Mouse (Mus musculus): ENCODE results near the gene Tmem132e.

The Tmem132e gene

DNA sequence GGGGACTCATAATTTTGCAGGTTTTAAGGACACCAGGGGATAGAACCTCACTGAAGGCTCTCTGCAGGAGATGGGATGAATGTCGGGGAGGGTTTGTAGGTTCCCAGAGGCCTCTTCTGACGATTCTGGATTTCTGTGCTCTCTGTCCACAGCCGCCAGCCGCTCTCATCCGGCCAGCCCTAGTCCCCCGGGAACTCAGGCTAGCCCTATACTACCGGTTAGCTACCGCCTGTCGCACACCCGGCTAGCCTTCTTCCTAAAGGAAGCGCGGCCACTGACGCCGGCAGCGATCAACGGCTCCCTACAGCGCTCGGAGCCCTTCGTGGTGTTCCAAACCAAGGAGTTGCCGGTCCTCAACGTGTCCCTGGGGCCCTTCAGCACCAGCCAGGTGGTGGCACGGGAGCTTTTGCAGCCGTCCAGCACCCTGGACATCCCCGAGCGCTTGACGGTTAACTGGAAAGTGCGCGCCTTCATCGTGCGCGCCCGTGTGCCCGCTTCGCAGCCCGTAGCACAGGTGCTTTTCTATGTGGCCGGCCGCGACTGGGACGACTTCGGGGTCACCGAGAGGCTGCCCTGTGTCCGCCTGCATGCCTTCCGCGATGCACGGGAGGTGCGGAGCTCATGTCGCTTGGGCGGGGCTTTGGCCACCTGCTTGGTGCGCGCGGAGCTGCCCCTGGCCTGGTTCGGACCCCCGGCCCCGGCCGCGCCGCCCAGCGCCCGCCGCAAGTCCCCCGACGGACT, 45.6 kb downstream of the Tmem132e start:
- no peak for DNase-seq

DNA sequence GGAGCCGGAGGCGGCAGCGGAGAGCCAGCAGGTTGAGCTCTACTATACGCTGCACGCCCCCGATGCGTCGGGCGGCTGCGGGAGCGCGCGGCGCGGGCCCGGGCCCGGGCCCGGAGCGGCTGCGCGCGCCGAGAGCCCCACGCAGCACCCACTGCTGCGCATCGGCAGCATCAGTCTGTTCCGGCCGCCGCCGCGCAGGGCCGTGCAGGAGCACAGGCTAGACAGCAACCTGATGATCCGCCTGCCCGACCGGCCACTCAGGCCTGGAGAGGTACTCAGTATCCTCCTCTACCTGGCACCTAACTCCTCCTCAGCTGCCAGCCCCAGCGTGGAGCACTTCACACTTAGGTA, 46.1 kb downstream of the Tmem132e start:
- DNase-seq = no peak

DNA sequence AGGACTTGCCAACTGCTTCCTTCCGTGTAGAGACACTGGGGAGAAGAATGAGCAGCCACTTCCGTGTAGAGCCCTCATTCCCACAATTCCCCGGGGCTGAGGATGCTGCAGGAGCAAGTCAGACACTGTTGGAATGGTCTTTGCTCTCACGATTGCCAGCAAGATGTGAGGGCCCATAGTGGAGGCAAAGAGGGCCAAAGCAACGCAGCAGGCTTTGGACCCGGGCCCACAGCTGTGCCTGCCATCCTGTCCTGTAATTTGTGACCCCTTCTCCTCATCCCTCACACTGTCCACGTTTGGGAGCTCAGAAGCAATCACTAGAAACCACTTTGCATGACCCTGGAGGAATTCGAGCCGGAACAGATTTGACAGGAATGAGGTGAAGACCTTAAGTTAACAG, 59.8 kb downstream of the Tmem132e start:
- no peak for DNase-seq

DNA sequence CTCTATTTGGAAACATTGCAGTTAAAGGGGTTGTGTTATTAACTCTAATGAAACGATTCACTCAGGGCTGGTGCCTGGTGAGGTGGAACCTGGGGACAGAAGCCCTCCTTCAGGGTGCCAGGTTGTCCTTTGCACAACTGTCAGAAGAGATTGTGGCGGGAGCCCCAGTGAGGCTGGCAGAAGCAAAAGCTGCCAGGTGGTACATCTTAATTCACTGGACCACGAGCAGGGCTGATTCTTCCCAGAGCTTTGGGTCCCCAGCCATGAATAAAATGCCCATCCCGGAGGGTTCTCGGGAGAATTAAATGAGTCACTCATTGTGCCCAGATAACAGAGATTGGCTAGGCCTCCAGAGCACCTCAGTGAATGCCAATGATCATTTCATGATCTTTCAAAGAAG, 63.8 kb downstream of the Tmem132e start:
- no peak for DNase-seq

DNA sequence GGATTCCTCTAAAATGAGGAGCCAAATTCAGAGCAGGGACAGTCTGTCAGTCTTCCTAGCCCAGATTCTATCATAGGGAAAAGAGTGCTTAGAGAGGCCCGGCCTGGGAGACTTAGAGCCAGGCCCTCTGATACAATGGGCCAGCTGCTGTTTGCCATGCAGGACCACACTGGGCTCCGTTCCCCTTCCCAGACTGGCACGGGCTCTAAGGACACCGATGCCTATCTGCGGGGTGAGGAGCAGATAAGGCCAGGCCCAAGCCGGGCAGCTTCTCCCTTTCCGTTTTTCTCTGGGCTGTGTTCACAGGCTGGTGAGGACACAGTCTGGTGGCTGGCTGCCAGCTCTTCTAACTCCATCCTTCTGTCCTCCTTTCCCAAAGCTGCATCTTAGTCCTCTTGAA, 64.5 kb downstream of the Tmem132e start:
- DNase-seq = no peak

DNA sequence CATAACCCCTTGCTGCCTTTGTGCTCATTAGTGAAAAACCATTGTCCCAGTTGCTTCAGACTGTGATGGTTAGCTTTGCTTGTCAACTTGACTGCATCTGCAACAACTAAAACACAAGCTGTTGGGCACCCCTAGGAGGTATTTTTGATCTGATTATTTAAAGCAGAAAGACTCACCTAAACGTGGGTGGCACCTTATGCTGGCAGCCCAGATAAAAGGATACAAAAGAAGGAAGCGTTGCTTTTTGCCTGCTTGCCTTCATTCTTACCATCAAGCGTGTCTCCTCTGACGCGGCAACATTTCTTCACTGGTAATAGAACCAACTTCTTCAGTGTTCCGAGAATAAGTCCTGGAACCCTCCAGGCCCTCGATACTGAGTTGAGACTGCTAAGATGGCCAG, 72.6 kb downstream of the Tmem132e start:
- DNase-seq = no peak

DNA sequence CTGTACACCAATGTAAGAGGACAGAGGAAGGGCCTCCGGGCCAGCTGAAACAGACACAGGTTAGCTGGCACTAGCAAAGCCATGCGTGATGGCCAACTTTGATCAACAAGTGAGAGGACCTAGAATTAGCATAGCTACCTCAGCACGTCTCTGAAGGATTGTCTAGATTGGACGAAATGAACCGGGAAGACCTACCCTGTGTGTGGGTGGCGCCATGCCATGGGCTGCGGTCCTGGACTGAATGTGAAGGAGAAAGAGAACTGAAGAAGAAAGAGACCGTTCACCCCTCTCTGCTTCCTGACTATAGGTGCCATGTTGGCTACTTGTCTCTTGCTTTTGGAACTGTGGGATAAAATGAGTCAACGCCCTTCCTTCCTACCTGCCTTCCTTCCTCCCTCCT, 76.8 kb downstream of the Tmem132e start:
- no peak for DNase-seq

DNA sequence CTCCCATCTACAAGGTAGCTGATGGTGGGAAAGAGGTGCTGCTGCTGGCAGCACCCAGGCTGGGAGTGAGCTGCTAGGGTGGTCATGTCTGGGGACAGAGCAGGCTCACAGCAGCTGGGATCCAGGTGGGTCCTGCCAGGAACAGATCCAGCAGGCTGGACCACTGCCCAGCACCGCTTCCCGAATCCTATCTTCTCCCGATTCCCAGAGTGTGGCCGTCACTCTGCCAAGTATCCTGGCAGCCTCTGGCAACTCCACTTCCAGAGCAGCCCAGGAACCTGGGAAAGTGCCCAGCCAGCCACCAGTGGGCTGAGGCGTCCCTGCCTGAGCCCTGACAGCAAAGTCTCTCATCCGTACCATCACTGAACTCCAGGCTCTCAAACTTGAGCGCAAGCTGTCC, 78.5 kb downstream of the Tmem132e start:
- DNase-seq = no peak

DNA sequence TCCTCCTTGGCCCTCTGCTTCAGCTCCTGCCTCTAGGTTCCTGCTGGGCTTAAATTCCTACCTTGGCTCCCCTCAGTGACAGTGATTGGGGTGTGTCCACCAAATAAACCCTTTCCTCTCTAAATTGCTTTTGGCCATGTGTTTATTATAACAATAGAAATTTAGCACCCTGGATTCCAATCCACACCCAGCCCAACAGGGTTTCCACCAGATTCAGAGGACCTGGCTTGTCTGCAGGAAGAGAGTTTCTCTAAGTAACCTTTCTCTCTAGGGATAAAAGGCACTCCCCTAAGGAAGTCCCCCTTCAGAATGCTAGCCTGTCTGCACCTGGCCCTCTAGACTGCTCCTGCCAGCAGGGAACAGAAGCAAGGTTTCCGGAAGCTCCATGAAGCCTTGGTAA, 82.4 kb downstream of the Tmem132e start:
- DNase-seq = no peak

DNA sequence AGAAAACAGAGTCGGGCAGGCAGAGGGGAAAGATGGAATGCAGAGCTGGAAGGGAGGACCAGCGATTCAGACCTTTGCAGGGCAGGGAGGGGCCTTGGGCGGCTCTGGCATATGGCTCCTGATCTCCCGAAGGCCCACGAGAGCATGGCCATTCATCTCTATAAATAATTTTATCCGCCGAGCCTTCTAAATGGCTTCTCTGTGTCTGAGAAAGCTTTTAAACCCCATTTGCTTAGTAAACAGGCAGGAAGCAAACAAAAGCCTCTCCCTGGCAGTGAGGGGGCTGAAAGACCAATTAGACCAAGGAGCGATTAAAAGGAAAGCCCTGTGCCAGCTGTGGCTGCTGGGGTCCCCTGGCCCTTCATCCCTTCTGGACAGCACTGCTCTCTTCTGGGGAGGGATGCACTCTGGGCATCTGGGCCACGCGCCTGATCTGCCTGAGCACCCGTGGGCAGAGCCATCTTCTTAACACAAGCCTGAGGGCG, 84.5 kb downstream of the Tmem132e start:
- no peak for DNase-seq

DNA sequence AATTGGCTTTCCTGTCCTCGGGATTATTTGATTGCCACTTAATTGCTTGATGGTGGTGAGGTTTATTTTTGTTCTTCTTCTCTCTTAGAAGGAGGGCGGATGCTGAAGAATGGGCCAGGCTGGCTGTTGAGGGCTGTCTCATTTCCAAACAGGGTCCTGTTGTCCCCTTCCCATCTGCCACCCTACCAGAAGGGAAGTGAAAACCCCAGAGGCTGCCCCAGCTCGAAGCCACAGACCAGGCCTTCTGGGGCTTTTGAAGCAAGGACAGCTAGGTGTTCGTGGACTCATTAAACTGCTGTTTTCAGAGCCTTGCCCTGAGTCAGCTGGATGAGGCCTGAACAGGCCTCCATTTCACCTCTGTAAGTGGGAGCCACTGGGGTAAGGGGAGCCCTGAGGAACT, 87.4 kb downstream of the Tmem132e start:
- DNase-seq = no peak

DNA sequence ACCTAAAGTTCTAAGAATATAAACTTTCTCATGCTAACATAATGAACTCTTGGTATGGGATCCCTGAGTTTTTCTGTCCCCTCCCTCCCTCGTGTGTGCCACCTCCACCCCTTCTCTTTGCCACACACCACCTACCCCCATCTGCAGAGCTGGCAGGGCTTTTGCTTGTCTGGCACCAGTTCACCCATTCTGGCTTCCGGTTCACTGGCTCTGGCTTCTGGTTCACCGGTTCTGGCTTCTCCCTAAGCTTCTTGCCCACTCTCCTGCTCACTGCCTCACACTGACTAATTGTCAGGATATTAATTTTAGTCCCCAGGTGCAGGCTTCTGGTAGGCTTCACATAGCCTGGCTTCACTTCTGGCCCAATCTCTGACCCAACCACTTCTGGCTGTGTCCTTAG, 88.7 kb downstream of the Tmem132e start:
- DNase-seq = no peak

DNA sequence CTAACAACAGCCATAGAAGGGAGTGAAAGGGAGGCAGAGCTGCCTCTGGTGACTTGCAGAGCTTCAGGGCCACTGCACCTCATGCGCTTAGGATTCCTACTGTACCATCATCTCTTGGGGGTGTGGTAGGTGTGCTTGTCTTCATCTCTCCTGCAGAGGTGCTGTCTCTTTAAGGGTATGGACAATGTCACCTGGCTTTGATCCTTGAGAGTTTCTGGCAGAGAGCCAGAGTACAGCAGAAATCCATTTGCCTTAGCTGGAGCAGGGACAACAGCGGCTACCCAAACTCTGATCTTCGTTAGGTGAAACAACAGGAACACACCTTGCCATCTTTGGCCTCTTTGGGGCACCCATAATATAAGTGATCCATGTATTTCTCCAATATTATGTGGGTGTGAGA, 92.2 kb downstream of the Tmem132e start:
- DNase-seq = peak; percentile 3

DNA sequence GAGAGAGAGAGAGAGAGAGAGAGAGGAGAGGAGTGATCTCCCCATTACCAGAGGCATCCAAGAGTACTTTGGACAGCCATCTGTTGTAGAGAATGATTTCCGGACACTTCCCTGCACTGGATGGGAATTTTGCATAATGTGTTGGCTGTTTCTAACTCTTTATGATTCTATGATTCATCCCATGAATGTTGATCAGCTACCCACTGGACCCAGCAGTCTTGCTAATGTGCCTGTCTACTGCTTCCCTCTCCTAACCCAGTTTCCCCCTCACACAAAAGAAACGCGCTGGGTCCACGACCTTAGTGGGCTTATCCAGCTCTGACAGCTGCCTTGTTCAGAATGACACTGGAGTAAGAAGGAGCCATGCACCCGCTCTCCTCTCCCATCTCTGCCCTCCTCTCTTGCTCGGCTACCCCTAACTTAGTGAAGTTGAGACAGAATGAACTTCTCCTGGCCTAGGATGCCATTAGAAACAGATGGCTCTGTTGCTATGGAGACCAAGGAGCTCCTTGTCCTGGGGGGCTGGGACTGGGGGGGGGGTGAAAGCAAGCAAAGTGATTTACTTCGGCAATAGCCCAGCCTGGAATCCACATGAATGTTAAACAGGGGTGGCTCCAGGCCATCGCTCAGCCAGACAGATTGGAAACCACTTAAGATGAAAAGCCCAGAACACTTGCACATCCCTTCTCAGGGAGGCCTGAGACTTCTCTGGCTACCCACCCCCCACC, 98.8 kb downstream of the Tmem132e start:
- no peak for DNase-seq

DNA sequence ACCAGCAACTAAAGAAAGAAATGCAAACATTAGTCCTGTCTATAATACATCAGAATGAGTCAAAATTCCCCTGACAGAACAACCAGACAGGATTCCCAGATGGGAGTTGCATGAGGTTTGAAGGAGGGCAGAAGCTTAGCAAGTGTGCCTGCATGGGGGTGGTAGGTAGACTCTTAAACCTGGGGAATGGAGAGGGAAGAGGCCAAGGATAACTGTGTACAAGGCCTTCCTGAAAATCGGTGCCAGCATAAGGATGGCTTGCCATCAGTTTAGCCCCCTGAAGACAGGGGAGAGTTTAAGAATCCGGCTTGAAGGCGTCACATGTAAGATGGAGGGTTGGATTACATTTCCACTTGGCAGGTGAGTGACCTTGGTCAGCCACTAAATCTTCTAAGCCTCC, 102.2 kb downstream of the Tmem132e start:
- DNase-seq = no peak

Data from lung, postnatal 36 days (tissue).